Mouse (Mus musculus): Measurements from ENCODE around the gene Slc2a5. TPM values are rescaled to one million over a fixed set of nuclear protein-coding genes. Genes with fewer than 3 reads are reported as not detected.

Gene Slc2a5
- polyA plus RNA-seq, 1 experiment from 2014 or later: 8.1 TPM

DNA sequence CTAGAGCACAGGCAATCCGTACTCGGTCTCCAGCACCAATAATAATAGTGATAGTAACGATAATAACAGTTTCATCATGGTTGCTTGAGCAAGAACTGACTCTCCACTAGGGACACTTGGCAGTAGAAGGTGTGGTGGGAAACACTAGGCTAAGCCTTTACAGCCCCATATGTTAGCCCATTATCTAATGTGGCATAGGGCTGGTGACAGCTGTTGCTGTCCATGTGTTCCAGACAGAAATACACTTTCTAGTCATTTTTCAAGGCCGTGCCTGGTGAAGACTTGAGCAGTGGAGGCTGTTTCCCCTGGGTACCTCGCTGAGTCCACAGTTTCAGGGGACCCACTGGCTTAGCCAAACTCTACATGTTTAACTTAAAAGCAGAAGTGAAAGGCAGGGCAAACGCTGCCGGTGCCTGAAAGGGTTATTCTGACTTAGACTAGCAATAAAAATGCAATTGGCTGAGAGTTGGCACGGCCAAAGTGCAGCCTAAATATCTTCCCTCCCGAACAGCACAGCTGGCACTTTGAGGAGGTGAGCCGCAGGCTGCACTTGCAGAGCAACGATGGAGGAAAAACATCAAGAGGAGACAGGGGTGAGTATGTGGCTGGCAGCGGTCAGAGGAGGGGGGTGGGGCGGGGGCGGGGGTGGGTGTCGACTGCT is 1.2 kb downstream of the Slc2a5 start:
- Histone ChIP-seq H3K4me1 (replicated peaks; ENCODE audit: insufficient read depth, low read length) (peaks cover 7% of the 10 kb centered on the region; the same call in 1 of the 2 replicates), H3K4me2 (ENCODE audit: low read length) (0 out of 2 replicates have a peak overlapping the region, but pooled peaks have one; percentile 0), H3K36me3 (ENCODE audit: insufficient read depth, low read length) (no peaks in the 10 kb centered on the region), H3K4me3 (replicated peaks; ENCODE audit: low read depth, low read length) (no peak overlapping the region), H3K9me3 (replicated peaks; ENCODE audit: low read length) (no peaks in the 10 kb centered on the region), H3K27me3 (ENCODE audit: insufficient read depth, low read length) (no peaks in the 10 kb centered on the region), H3K9ac (ENCODE audit: low read depth, low read length) (no peak overlapping the region), H3K27ac (peak overlapping the region; percentile 2; the same call in 1 of the 2 replicates)
- DNase-seq (ENCODE audit: low spot score) (no peak), ATAC-seq (replicated peaks; ENCODE audit: low FRiP score, low read depth) (peak; percentile 19; the same call in 1 of the 2 replicates)
- TF ChIP-seq CTCF (IDR thresholded peaks at IDR 0.05; ENCODE audit: low read depth): no peak
- whole genome bisulfite sequencing: 25% methylated on average over 15 of the region's 15 CpGs

DNA sequence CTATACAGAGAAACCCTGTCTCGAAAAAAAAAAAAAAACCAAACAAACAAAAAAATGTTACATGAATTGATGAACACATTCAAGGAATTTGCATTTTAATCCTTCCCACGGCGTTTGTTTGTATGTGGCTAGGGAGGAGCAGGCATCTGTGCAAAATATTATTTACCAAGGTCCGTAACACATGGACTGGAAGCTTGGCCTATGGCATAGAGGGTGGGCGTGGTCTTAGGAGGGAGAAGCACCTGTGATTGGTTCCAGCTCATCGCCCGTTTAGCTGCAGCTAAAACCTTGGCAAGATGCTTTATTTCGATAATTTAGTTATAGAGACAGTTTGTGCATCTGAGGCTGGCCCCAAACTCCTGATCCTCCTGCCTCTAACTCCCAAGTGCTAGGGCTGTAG is 2.3 kb downstream of the Slc2a5 start:
- no peak for DNase-seq (ENCODE audit: low spot score)
- Histone ChIP-seq H3K27me3 (ENCODE audit: insufficient read depth, low read length) (no peaks in the 10 kb centered on the region), H3K4me2 (ENCODE audit: low read length) (no peak overlapping the region), H3K9me3 (replicated peaks; ENCODE audit: low read length) (no peaks in the 10 kb centered on the region), H3K4me1 (replicated peaks; ENCODE audit: insufficient read depth, low read length) (peaks cover 7% of the 10 kb centered on the region; the same call in 1 of the 2 replicates), H3K4me3 (replicated peaks; ENCODE audit: low read depth, low read length) (no peak overlapping the region), H3K36me3 (ENCODE audit: insufficient read depth, low read length) (no peaks in the 10 kb centered on the region), H3K27ac (no peak overlapping the region), H3K9ac (ENCODE audit: low read depth, low read length) (no peak overlapping the region)
- no peak for ATAC-seq (replicated peaks; ENCODE audit: low FRiP score, low read depth)
- TF ChIP-seq CTCF (IDR thresholded peaks at IDR 0.05; ENCODE audit: low read depth): no peak
- WGBS: 76% methylated on average over 8 of the region's 8 CpGs

DNA sequence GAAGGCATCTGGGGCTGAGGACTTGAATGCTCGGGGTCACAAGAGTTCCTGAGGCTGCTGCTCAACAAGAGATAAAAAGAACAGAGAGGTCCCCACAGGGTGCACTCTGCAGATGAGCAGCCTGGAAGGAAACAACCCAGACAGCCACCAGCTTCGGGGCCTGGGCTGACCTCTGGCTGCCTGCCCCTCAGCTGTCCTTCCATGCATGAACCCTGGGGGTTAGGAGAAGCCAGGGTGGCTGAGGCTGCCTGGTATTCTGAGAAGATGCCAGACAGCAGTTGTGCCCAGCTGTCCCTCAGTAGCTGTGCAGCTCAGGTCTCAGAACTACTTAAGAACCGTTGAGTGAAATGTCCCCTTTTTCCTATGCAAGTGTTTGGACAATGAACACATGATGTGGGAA is 3.4 kb downstream of the Slc2a5 start:
- H3K36me3 ChIP-seq (ENCODE audit: insufficient read depth, low read length): no peaks in the 10 kb centered on the region

DNA sequence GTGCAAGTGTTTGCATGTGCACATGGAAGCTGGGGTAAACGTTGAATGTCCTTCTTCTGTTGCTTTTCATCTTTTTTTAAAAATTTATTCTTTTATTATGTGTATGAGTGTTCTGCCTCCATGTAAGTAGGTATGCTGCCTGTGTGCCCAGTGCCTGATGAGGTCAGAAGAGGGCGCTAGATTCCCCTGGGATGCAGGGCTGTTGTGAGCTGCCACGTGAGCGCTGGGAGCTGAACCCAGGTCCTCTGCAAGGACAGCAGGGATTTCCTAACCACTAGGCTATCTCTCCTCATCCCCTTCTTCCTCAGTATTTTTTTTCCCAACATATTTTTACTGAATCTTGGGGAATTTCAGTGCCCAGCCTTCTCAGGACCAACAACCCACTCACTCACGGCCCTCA is 7.3 kb downstream of the Slc2a5 start:
- Histone ChIP-seq H3K9ac (ENCODE audit: low read depth, low read length) (no peak overlapping the region), H3K9me3 (replicated peaks; ENCODE audit: low read length) (no peaks in the 10 kb centered on the region), H3K4me3 (replicated peaks; ENCODE audit: low read depth, low read length) (no peak overlapping the region), H3K4me2 (ENCODE audit: low read length) (no peak overlapping the region), H3K36me3 (ENCODE audit: insufficient read depth, low read length) (no peaks in the 10 kb centered on the region), H3K4me1 (replicated peaks; ENCODE audit: insufficient read depth, low read length) (no peaks in the 10 kb centered on the region), H3K27ac (no peak overlapping the region), H3K27me3 (ENCODE audit: insufficient read depth, low read length) (no peaks in the 10 kb centered on the region)
- DNase-seq (ENCODE audit: low spot score) (no peak), ATAC-seq (replicated peaks; ENCODE audit: low FRiP score, low read depth) (no peak)
- TF ChIP-seq CTCF (IDR thresholded peaks at IDR 0.05; ENCODE audit: low read depth): no peak
- 91% methylated on average over 5 of the region's 5 CpGs for WGBS

More for the DNA sequence above, 3.4 kb downstream of the Slc2a5 start:
- no peak for DNase-seq (ENCODE audit: low spot score)
- Histone ChIP-seq H3K9me3 (replicated peaks; ENCODE audit: low read length) (no peaks in the 10 kb centered on the region), H3K27me3 (ENCODE audit: insufficient read depth, low read length) (no peaks in the 10 kb centered on the region), H3K9ac (ENCODE audit: low read depth, low read length) (no peak overlapping the region), H3K4me2 (ENCODE audit: low read length) (no peak overlapping the region), H3K27ac (no peak overlapping the region), H3K4me3 (replicated peaks; ENCODE audit: low read depth, low read length) (no peak overlapping the region), H3K4me1 (replicated peaks; ENCODE audit: insufficient read depth, low read length) (peaks cover 7% of the 10 kb centered on the region; the same call in 1 of the 2 replicates)
- 46% methylated on average over 3 of the region's 3 CpGs for WGBS
- no peak for TF ChIP-seq CTCF (IDR thresholded peaks at IDR 0.05; ENCODE audit: low read depth)
- ATAC-seq (replicated peaks; ENCODE audit: low FRiP score, low read depth): no peak

DNA sequence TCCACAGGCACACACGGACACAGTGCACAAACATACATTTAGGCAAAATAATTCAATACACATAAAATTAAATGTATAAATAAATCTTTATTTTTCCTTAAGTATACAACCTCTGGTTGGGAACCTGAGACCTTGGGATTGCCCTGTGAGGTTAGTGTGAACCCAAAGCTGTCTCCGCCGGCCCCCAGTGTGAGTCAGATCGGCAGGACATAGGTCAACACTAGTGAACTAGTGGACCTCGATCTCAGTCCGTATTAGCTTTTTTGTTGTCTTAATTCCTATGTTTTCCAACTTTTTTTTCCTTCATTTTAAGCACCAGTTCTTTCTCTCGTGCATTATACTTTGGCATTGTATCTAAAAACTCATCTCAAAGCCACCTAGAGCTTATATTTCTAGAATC is 8.8 kb downstream of the Slc2a5 start:
- Histone ChIP-seq H3K27me3 (ENCODE audit: insufficient read depth, low read length) (no peaks in the 10 kb centered on the region), H3K4me1 (replicated peaks; ENCODE audit: insufficient read depth, low read length) (no peaks in the 10 kb centered on the region), H3K4me2 (ENCODE audit: low read length) (no peak overlapping the region), H3K9me3 (replicated peaks; ENCODE audit: low read length) (no peaks in the 10 kb centered on the region), H3K4me3 (replicated peaks; ENCODE audit: low read depth, low read length) (no peak overlapping the region), H3K27ac (no peak overlapping the region), H3K9ac (ENCODE audit: low read depth, low read length) (no peak overlapping the region), H3K36me3 (ENCODE audit: insufficient read depth, low read length) (no peaks in the 10 kb centered on the region)
- no peak for TF ChIP-seq CTCF (IDR thresholded peaks at IDR 0.05; ENCODE audit: low read depth)
- no peak for DNase-seq (ENCODE audit: low spot score)
- ATAC-seq (replicated peaks; ENCODE audit: low FRiP score, low read depth): no peak
- 84% methylated on average over 7 of the region's 7 CpGs for WGBS

DNA sequence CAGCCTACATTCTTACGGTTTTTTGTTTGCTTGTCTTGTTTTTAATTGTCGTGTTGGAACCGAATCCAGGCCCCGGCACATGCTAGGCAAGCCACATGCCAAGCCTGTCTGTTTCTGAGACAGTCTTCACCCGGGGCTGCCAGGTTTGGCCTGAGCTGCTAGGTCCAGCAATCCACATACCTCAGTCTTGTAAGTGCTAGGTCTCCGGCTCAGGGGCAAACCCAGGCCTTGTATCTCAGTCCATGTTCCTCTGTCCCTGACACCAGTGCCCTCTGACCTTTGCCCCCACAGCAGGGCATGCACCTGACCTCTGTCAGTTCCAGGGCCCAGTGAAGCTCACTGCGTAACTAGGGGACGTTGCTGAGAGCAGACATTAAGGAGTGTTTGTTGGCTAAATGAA is 9.5 kb downstream of the Slc2a5 start:
- no peak overlapping the region for H3K4me2 ChIP-seq (ENCODE audit: low read length)
- no peak for TF ChIP-seq CTCF (IDR thresholded peaks at IDR 0.05; ENCODE audit: low read depth)
- ATAC-seq (replicated peaks; ENCODE audit: low FRiP score, low read depth): no peak
- no peaks in the 10 kb centered on the region for H3K36me3 ChIP-seq (ENCODE audit: insufficient read depth, low read length)
- H3K9ac ChIP-seq (ENCODE audit: low read depth, low read length): no peak overlapping the region
- H3K27ac ChIP-seq: no peak overlapping the region
- H3K9me3 ChIP-seq (replicated peaks; ENCODE audit: low read length): no peaks in the 10 kb centered on the region
- no peak overlapping the region for H3K4me3 ChIP-seq (replicated peaks; ENCODE audit: low read depth, low read length)
- DNase-seq (ENCODE audit: low spot score): no peak
- 77% methylated on average over 8 of the region's 8 CpGs for WGBS
- no peaks in the 10 kb centered on the region for H3K4me1 ChIP-seq (replicated peaks; ENCODE audit: insufficient read depth, low read length)
- no peaks in the 10 kb centered on the region for H3K27me3 ChIP-seq (ENCODE audit: insufficient read depth, low read length)

DNA sequence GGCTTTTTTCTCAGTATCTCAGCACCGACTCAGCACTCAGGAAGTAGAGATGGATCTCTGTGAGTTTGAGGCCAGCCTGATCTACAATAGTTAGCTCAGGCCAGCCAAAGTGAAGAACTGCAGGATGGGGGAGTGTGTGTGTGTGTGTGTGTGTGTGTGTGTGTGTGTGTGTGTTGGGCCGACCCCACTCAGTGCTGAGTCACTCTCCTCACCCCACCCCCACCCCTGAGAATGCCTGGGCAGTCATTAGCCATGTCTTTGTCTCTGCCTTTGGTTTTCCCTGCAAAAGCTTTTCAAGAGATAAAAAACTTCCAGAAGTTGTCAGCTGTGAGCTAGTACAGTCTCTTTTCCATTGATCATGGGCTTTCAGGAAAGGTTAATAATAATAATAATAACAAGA is 11.6 kb downstream of the Slc2a5 start:
- TF ChIP-seq CTCF (IDR thresholded peaks at IDR 0.05; ENCODE audit: low read depth): no peak
- ATAC-seq (replicated peaks; ENCODE audit: low FRiP score, low read depth): no peak
- WGBS: 36% methylated on average over 1 of the region's 2 CpGs
- Histone ChIP-seq H3K4me3 (replicated peaks; ENCODE audit: low read depth, low read length) (no peak overlapping the region), H3K9me3 (replicated peaks; ENCODE audit: low read length) (no peaks in the 10 kb centered on the region), H3K36me3 (ENCODE audit: insufficient read depth, low read length) (no peaks in the 10 kb centered on the region), H3K27ac (no peak overlapping the region), H3K4me2 (ENCODE audit: low read length) (no peak overlapping the region), H3K4me1 (replicated peaks; ENCODE audit: insufficient read depth, low read length) (no peaks in the 10 kb centered on the region), H3K27me3 (ENCODE audit: insufficient read depth, low read length) (no peaks in the 10 kb centered on the region), H3K9ac (ENCODE audit: low read depth, low read length) (no peak overlapping the region)
- no peak for DNase-seq (ENCODE audit: low spot score)

Data from kidney, postnatal 0 days (tissue).